ENCODE assay signal across 11 mouse cellular contexts in the genomic region with DNA sequence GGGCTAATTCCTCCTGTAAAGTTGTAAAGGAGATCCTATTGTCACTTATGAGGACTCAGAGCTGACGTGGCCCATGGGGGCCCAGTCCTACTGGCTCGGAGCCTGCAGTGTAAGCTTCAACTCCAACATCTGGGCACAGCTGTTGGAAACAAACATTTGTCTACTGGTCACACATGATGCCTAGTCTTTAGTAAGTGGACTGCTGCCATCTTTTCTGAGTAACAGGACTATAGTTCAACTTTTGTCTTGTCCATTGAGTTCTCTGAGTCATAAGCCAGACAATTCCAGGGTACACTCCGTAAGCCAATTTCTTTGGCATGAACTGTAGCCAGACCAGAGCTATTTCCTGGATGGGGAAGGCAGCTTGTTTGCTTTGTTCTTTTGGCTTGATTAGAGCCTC. TPM values are rescaled to one million over a fixed set of nuclear protein-coding genes. Genes with fewer than 3 reads are reported as not detected.
DNase-seq lines count a peak whose midpoint lies in the region; TF ChIP-seq lines count a peak whose summit lies in the region.
"Had no signal": no experiment of that assay in that cellular context is flagged by ENCODE, and none has a peak within 500 bp of the region (broad histone marks: within the 10 kb centered on the region; RNA-seq: fewer than 3 reads in every experiment).

No protein-coding gene starts in this region.

- no peak for DNase-seq in gastrocnemius, adult 2 months
- no peak for DNase-seq in gastrocnemius, adult 8-10 months (ENCODE audit: low spot score in 2 of 2)
- peak; percentile 72 for DNase-seq in 3134 (ENCODE audit: extremely low read depth, insufficient read length, low spot score)
- peak; percentile 87 for DNase-seq in fibroblast of lung, adult 2 months (ENCODE audit: low read depth)
- DNase-seq in lung, postnatal 10 days = peak; percentile 70
- DNase-seq in cerebellum, postnatal 4 days (ENCODE audit: low spot score in 2 of 2) = no peak
- no peak for DNase-seq in thymus, postnatal 25 days
- DNase-seq in ovary, postnatal 14 days (ENCODE audit: low spot score) = no peak
- DNase-seq: cerebellum, adult 9-11 months had no signal

- intact Hi-C loops in gastrocnemius, adult 2 months (cut with DNase I) = no loop called here

- peak overlapping the region; percentile 51; the same call in 1 of the 2 replicates for H3K27ac ChIP-seq in gastrocnemius, adult 2 months
- H3K27ac ChIP-seq: embryonic facial prominence, embryonic 13.5 days; hindbrain, embryonic 10.5 days had no signal

- TF ChIP-seq CTCF in gastrocnemius, adult 2 months (IDR thresholded peaks at IDR 0.05) = no peak

- H3K4me3 ChIP-seq in gastrocnemius, adult 2 months = no peak overlapping the region
- H3K4me3 ChIP-seq: embryonic facial prominence, embryonic 13.5 days; hindbrain, embryonic 10.5 days had no signal

RNA-seq across cellular contexts. Expression of a gene that starts 58.6 kb away (rescaled TPM):
- not detected for total RNA-seq in gastrocnemius, adult 2 months (2021)
- total RNA-seq in gastrocnemius, adult 8-10 months (2022) = not detected

Comparison
In these comparisons a context has a peak if more than half of its experiments do, and no peak if none do; other contexts are left out.
1. DNase-seq: peak in 3134 (single experiment), fibroblast of lung, adult 2 months (single experiment) and lung, postnatal 10 days (single experiment); none in gastrocnemius, adult 2 months (single experiment), gastrocnemius, adult 8-10 months (0 of 2), cerebellum, postnatal 4 days (0 of 2), thymus, postnatal 25 days (single experiment) and ovary, postnatal 14 days (single experiment).